Mouse (Mus musculus) spleen, postnatal 10 days (tissue): ENCODE data around the gene Tmem222.

Source experiments
- DNase-seq, 2 experiments: peaks; one replicate each; pipeline ENCODE4 v3.0.0; 2021 to 2022; ENCODE audit warnings: low spot score in 2 of 2

Gene Tmem222

GRCm38 (mm10) chr4:133285299-133285698, 7.7 kb upstream of the Tmem222 start:
- DNase-seq: no peak

- DNase-seq: no peak
Measured at GRCm38 (mm10) chr4:133282656-133283055, 5.1 kb upstream of the Tmem222 start.

GRCm38 (mm10) chr4:133281951-133282481, 4.4 kb upstream of the Tmem222 start:
- no peak for DNase-seq

GRCm38 (mm10) chr4:133281513-133281912, 3.9 kb upstream of the Tmem222 start:
- no peak for DNase-seq

- DNase-seq: no peak
Measured at GRCm38 (mm10) chr4:133278482-133278881, 890 bp upstream of the Tmem222 start.

GRCm38 (mm10) chr4:133278067-133278466, 475 bp upstream of the Tmem222 start:
- no peak for DNase-seq

- DNase-seq: no peak
Measured at GRCm38 (mm10) chr4:133270929-133271328, 6.7 kb downstream of the Tmem222 start.

GRCm38 (mm10) chr4:133269596-133269995, 8.0 kb downstream of the Tmem222 start:
- no peak for DNase-seq

GRCm38 (mm10) chr4:133268931-133269330, 8.7 kb downstream of the Tmem222 start:
- no peak for DNase-seq

- no peak for DNase-seq
Measured at GRCm38 (mm10) chr4:133266248-133266880, 11.2 kb downstream of the Tmem222 start.

- DNase-seq: no peak
Measured at GRCm38 (mm10) chr4:133265759-133266158, 11.8 kb downstream of the Tmem222 start.

GRCm38 (mm10) chr4:133265297-133265696, 12.3 kb downstream of the Tmem222 start:
- peak in 1 of 2 experiments; percentile 10 for DNase-seq

GRCm38 (mm10) chr4:133264559-133264958, 13.0 kb downstream of the Tmem222 start:
- DNase-seq: no peak

GRCm38 (mm10) chr4:133263756-133264155, 13.8 kb downstream of the Tmem222 start:
- DNase-seq: no peak

GRCm38 (mm10) chr4:133262882-133263281, 14.7 kb downstream of the Tmem222 start, which contains the start of gene Sytl1:
Gene Sytl1, minus strand, starts transcription at chr4:133263113.
- peak in 1 of 2 experiments; percentile 37 for DNase-seq

GRCm38 (mm10) chr4:133262375-133262765, 15.2 kb downstream of the Tmem222 start:
- no peak for DNase-seq

- peak in 1 of 2 experiments; percentile 41 for DNase-seq
Measured at GRCm38 (mm10) chr4:133261641-133262374, 15.8 kb downstream of the Tmem222 start.

- no peak for DNase-seq
Measured at GRCm38 (mm10) chr4:133257798-133258408, 19.7 kb downstream of the Tmem222 start.

GRCm38 (mm10) chr4:133257230-133257629, 20.4 kb downstream of the Tmem222 start:
- no peak for DNase-seq

- DNase-seq: no peak
Measured at GRCm38 (mm10) chr4:133256820-133257219, 20.8 kb downstream of the Tmem222 start.

- DNase-seq: no peak
Measured at GRCm38 (mm10) chr4:133255392-133255791, 22.2 kb downstream of the Tmem222 start.

- DNase-seq: no peak
Measured at GRCm38 (mm10) chr4:133253412-133253811, 24.2 kb downstream of the Tmem222 start.
